Mouse (Mus musculus): ENCODE measurements around the gene D430042O09Rik.

GRCm38 (mm10) chr7:125887761-125888160 is 180.1 kb downstream of the D430042O09Rik start:
- TF ChIP-seq MYOG (IDR thresholded peaks at IDR 0.05; ENCODE audit: control insufficient read depth, extremely low read depth, insufficient read length) (no peak), CTCF (IDR thresholded peaks at IDR 0.05; ENCODE audit: control insufficient read depth, insufficient read depth, insufficient read length) (no peak), USF1 (IDR thresholded peaks at IDR 0.05; ENCODE audit: low read depth) (no peak), MAX (IDR thresholded peaks at IDR 0.05) (no peak), CEBPB (IDR thresholded peaks at IDR 0.05; ENCODE audit: low read depth) (no peak), FOSL1 (IDR thresholded peaks at IDR 0.05; ENCODE audit: insufficient read depth, low read length, poor library complexity, severe bottlenecking) (no peak), MYOD1 (IDR thresholded peaks at IDR 0.05; ENCODE audit: control insufficient read depth, insufficient read length, low read depth) (no peak)
